Mouse (Mus musculus): ENCODE data around the gene Ppp2r5b.
A peak's percentile ranks its signal among the peaks of the same experiment; 100 is the strongest.

DNA sequence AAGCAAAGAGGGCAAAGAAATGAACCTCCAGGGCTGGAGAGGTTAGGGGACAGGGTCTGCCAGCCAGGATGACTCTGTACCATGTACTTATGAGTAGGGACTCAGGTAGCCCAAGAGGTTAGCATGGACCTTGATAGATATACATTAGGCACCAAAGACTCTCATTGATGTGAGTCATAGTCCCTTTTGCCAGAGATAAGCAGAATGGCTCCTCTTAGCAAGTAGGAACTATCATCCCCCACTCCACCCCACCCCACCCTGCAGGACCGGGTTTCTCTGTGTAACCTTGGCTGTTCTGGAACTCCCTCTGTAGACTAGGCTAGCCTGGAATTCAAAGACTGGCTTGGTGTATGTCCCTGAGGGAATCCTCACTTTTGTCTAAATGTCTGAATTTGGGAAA, 4.5 kb upstream of the Ppp2r5b start:
- peak; percentile 61 for TF ChIP-seq GATA1 (IDR thresholded peaks at IDR 0.05; ENCODE audit: low read length)
- TF ChIP-seq TAL1 (IDR thresholded peaks at IDR 0.05; ENCODE audit: low read length) = no peak

Measured in erythroblast, embryonic 14.5 days (primary cell).